Mouse (Mus musculus) C2C12 (cell line): ENCODE results near the gene Nkiras1. TPM values are rescaled to one million over a fixed set of nuclear protein-coding genes. Genes with fewer than 3 reads are reported as not detected.

Experiments used
- H3K27me3 ChIP-seq: one replicate; pipeline ENCODE4 v1.6.1; 2011; ENCODE audit not compliant: control insufficient read depth, insufficient read depth, insufficient read length
- H3K36me3 ChIP-seq: one replicate; pipeline ENCODE4 v1.6.1; 2011; ENCODE audit not compliant: control insufficient read depth, insufficient read depth
- H3K4me3 ChIP-seq: one replicate; pipeline ENCODE4 v1.5.1; 2011; ENCODE audit warnings: mild to moderate bottlenecking, control low read depth; ENCODE audit not compliant: poor library complexity, insufficient read depth, severe bottlenecking
- H3K79me2 ChIP-seq: one replicate; pipeline ENCODE4 v1.6.1; 2011; ENCODE audit not compliant: control insufficient read depth, insufficient read depth
- H3K79me3 ChIP-seq: one replicate; pipeline ENCODE4 v1.6.1; 2011; ENCODE audit warnings: low read depth, control low read depth
- H3ac ChIP-seq: one replicate; pipeline ENCODE3; 2011; ENCODE audit warnings: low read depth; ENCODE audit not compliant: control insufficient read depth, insufficient read length
- CEBPB ChIP-seq: IDR thresholded peaks from one replicate; pipeline ENCODE4 v1.6.1; 2011; ENCODE audit warnings: low read depth, mild to moderate bottlenecking, control low read depth, moderate library complexity
- CTCF ChIP-seq: IDR thresholded peaks from one replicate; pipeline ENCODE4 v1.5.1; 2011; ENCODE audit not compliant: control insufficient read depth, insufficient read depth, insufficient read length
- FOSL1 ChIP-seq: IDR thresholded peaks from one replicate; pipeline ENCODE4 v1.8.0; 2011; ENCODE audit warnings: mild to moderate bottlenecking, low read length; ENCODE audit not compliant: poor library complexity, insufficient read depth, severe bottlenecking
- MAX ChIP-seq: IDR thresholded peaks from one replicate; pipeline ENCODE4 v1.6.1; 2011; ENCODE audit warnings: mild to moderate bottlenecking, control low read depth
- MYOD1 ChIP-seq: IDR thresholded peaks from one replicate; pipeline ENCODE4 v1.6.1; 2011; ENCODE audit warnings: low read depth; ENCODE audit not compliant: control insufficient read depth, insufficient read length
- MYOG ChIP-seq: IDR thresholded peaks from one replicate; pipeline ENCODE4 v1.6.1; 2011; ENCODE audit not compliant: control insufficient read depth, insufficient read length; ENCODE audit errors: extremely low read depth
- USF1 ChIP-seq: IDR thresholded peaks from one replicate; pipeline ENCODE4 v1.6.1; 2011; ENCODE audit warnings: low read depth, mild to moderate bottlenecking, control low read depth, moderate library complexity
- polyA plus RNA-seq: library from polyadenylated mRNA; unstranded; fragments of >200 nt; fragmentation: generic; extraction: Trizol; gene quantifications from one replicate; pipeline ENCODE4 v1.2.1, GENCODE M21; 2012; ENCODE audit warnings: missing spikeins

Gene Nkiras1
- polyA plus RNA-seq, 1 experiment: 5.0 TPM

DNA sequence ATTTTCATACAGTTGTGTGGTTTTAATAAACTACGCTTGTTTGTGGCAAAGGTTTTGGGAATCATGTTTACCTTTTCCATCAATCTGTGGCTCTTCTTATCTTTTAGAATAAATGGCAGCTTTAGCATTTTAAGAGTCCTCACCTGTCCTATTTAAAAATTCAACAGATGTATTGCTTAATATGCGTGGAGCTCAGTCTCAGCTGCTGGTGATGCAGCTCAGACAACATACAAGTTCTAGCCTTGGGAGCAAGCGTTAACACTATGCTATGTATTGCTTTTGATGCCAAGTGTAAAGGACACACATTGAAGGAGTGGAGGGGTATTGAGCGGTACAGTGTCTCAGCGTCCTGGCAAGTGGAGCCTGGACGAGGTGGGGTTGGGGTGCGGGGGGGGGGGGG is 730 bp downstream of the Nkiras1 start:
- Histone ChIP-seq H3ac (peak overlapping the region; percentile 59), H3K36me3 (peaks cover 35% of the 10 kb centered on the region), H3K27me3 (no peaks in the 10 kb centered on the region), H3K4me3 (peak overlapping the region; percentile 39), H3K79me3 (peaks cover 31% of the 10 kb centered on the region), H3K79me2 (peaks cover 51% of the 10 kb centered on the region)
- TF ChIP-seq CTCF (no peak), MYOD1 (no peak), CEBPB (no peak), USF1 (no peak), MAX (no peak)

GRCm38 (mm10) chr14:18274526-18274925 is 3.6 kb downstream of the Nkiras1 start:
- no peaks in the 10 kb centered on the region for H3K27me3 ChIP-seq

DNA sequence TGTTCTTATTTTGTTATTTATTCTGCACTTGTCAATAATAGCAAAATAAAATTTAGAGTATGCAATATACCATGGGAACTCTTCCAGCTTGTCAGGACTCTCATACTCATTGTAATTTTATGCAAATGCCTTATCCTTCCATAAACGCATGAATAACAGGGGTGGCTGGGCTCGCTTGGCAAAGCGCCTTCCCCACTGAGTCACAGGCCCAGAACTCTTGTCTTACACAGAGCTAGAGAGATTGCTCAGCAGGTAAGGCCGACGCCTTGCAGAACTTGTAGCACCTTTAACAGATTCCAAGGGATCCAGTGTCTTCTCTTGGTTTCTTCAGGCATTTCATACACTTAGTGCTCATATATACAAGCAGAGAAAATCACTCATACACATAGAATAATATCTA is 9.4 kb downstream of the Nkiras1 start:
- Histone ChIP-seq H3K36me3 (peaks cover 19% of the 10 kb centered on the region), H3K27me3 (no peaks in the 10 kb centered on the region), H3K79me3 (no peaks in the 10 kb centered on the region), H3K4me3 (no peak overlapping the region), H3K79me2 (no peaks in the 10 kb centered on the region), H3ac (no peak overlapping the region)
- TF ChIP-seq MAX: no peak
- TF ChIP-seq FOSL1: no peak
- TF ChIP-seq MYOD1: no peak
- no peak for TF ChIP-seq CTCF
- TF ChIP-seq MYOG: no peak
- no peak for TF ChIP-seq USF1
- TF ChIP-seq CEBPB: no peak

More at GRCm38 (mm10) chr14:18274526-18274925, 3.6 kb downstream of the Nkiras1 start:
- peaks cover 10% of the 10 kb centered on the region for H3K79me3 ChIP-seq
- no peak for TF ChIP-seq MYOD1
- TF ChIP-seq CTCF: no peak
- TF ChIP-seq CEBPB: no peak
- TF ChIP-seq FOSL1: no peak
- no peak for TF ChIP-seq MYOG
- TF ChIP-seq USF1: no peak
- TF ChIP-seq MAX: no peak
- H3K79me2 ChIP-seq: peaks cover 22% of the 10 kb centered on the region
- no peak overlapping the region for H3K4me3 ChIP-seq
- peaks cover 20% of the 10 kb centered on the region for H3K36me3 ChIP-seq
- no peak overlapping the region for H3ac ChIP-seq

GRCm38 (mm10) chr14:18284581-18284980 is 13.6 kb downstream of the Nkiras1 start:
- Histone ChIP-seq H3K36me3 (peaks cover 5% of the 10 kb centered on the region), H3ac (no peak overlapping the region), H3K4me3 (no peak overlapping the region), H3K79me3 (peaks cover 2% of the 10 kb centered on the region), H3K79me2 (no peaks in the 10 kb centered on the region), H3K27me3 (no peaks in the 10 kb centered on the region)
- TF ChIP-seq MAX: no peak
- TF ChIP-seq FOSL1: no peak
- no peak for TF ChIP-seq CTCF
- TF ChIP-seq CEBPB: no peak
- no peak for TF ChIP-seq MYOG
- no peak for TF ChIP-seq MYOD1
- no peak for TF ChIP-seq USF1

- TF ChIP-seq USF1 (no peak), CEBPB (no peak), FOSL1 (no peak), MAX (no peak), MYOG (no peak), CTCF (no peak), MYOD1 (no peak)
- Histone ChIP-seq H3K27me3 (no peaks in the 10 kb centered on the region), H3K79me2 (peaks cover 1% of the 10 kb centered on the region)
Measured at GRCm38 (mm10) chr14:18285476-18285875, 14.5 kb downstream of the Nkiras1 start.

DNA sequence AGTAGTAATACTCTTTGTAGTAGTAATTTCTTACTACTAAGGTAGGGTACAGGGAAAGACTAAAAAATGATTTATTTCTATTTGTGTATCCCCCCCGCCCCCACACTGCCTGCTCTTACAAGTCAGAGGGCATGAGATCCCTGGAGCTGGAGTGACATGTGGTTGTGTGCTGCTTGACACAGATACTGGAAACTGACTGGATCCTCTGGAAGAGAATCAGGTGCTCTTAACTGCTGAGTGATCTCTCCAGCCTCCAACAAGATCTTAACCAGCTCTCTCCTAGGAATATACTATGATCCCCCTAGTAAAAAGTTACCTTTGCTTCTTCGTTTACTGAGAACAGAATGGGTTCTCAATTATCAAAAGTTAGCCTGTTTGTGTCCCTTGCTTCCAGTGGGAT is 15.5 kb downstream of the Nkiras1 start:
- Histone ChIP-seq H3K4me3 (no peak overlapping the region), H3ac (no peak overlapping the region), H3K27me3 (no peaks in the 10 kb centered on the region), H3K79me3 (peaks cover 2% of the 10 kb centered on the region), H3K79me2 (peaks cover 10% of the 10 kb centered on the region), H3K36me3 (no peaks in the 10 kb centered on the region)
- TF ChIP-seq FOSL1 (no peak), USF1 (no peak), CEBPB (no peak), MAX (no peak), MYOG (no peak), CTCF (no peak), MYOD1 (no peak)

More at GRCm38 (mm10) chr14:18285476-18285875, 14.5 kb downstream of the Nkiras1 start:
- no peak overlapping the region for H3K4me3 ChIP-seq
- peaks cover 2% of the 10 kb centered on the region for H3K79me3 ChIP-seq
- no peaks in the 10 kb centered on the region for H3K36me3 ChIP-seq
- H3ac ChIP-seq: no peak overlapping the region
